Mouse (Mus musculus) midbrain, embryonic 11.5 days (tissue): ENCODE measurements around the gene Gm45716. TPM values are rescaled to one million over a fixed set of nuclear protein-coding genes. Genes with fewer than 3 reads are reported as not detected.

Experiments
- ATAC-seq: fragments of 200-750 bp; cut with Nextera tagmentation; 2 replicates; pipeline ENCODE4 v1.8.0; 2017; ENCODE audit warnings: moderate TSS enrichment, moderate library complexity; ENCODE audit not compliant: low FRiP score
- DNase-seq: peaks from one replicate; pipeline ENCODE4 v3.0.0; 2015; ENCODE audit warnings: low spot score; ENCODE audit errors: missing footprints
- H3K27ac ChIP-seq: fragments of 300-500 bp; sonication (generic); 2 replicates; pipeline ENCODE4 v1.5.1; 2014; ENCODE audit warnings: low read depth, low read length
- H3K27me3 ChIP-seq: fragments of 300-500 bp; sonication (generic); 2 replicates; pipeline ENCODE4 v1.6.1; 2014; ENCODE audit warnings: mild to moderate bottlenecking, low read length, moderate library complexity, mixed read lengths; ENCODE audit not compliant: control insufficient read depth, insufficient read depth
- H3K36me3 ChIP-seq: fragments of 300-500 bp; sonication (generic); 2 replicates; pipeline ENCODE4 v1.6.1; 2014; ENCODE audit warnings: mild to moderate bottlenecking, low read length, moderate library complexity, mixed read lengths; ENCODE audit not compliant: control insufficient read depth, insufficient read depth
- H3K4me1 ChIP-seq: fragments of 300-500 bp; sonication (generic); 2 replicates; pipeline ENCODE4 v1.6.1; 2014; ENCODE audit warnings: low read length; ENCODE audit not compliant: control insufficient read depth, insufficient read depth
- H3K4me2 ChIP-seq: fragments of 300-500 bp; sonication (generic); 2 replicates; pipeline ENCODE4 v1.6.1; 2014; ENCODE audit warnings: mild to moderate bottlenecking, moderate library complexity
- H3K4me3 ChIP-seq: fragments of 300-500 bp; sonication (generic); 2 replicates; pipeline ENCODE4 v1.5.1; 2014; ENCODE audit warnings: low read depth, low read length
- H3K9ac ChIP-seq: fragments of 300-500 bp; sonication (generic); 2 replicates; pipeline ENCODE4 v1.6.1; 2014; ENCODE audit warnings: low read length
- H3K9me3 ChIP-seq: fragments of 300-500 bp; sonication (generic); 2 replicates; pipeline ENCODE4 v1.6.1; 2016; ENCODE audit warnings: low read length; ENCODE audit not compliant: control insufficient read depth
- WGBS: fragments of 180-500 bp; shearing (Covaris S2); extraction: QIAGEN DNeasy Blood & Tissue Kit; methylation state at CpG from one replicate; pipeline ENCODE4 v1.1.7; 2014; 5-methylcytosine and 5-hydroxymethylcytosine counted together
- polyA plus RNA-seq: library from polyadenylated mRNA; unstranded; fragments of >200 nt; fragmentation: Nextera tagmentation; extraction: Ambion mirVana; gene quantifications from 2 replicates; pipeline ENCODE4 v1.2.1, GENCODE M21; 2014

Gm45716 gene
- polyA plus RNA-seq, 1 experiment from 2014 or later, result 19.3 TPM

- peak overlapping the region; percentile 42 for H3K4me2 ChIP-seq
- DNase-seq (peak; percentile 47), ATAC-seq (peak; percentile 35; the same call in 1 of the 2 replicates)
- no peaks in the 10 kb centered on the region for H3K4me1 ChIP-seq
- no peaks in the 10 kb centered on the region for H3K36me3 ChIP-seq
- no peak overlapping the region; the same call in 1 of the 2 replicates for H3K4me3 ChIP-seq
- no peak overlapping the region for H3K27ac ChIP-seq
- H3K9me3 ChIP-seq, result no peaks in the 10 kb centered on the region
- 68% methylated on average over 20 of the region's 20 CpGs for WGBS
- H3K9ac ChIP-seq, result peak overlapping the region; percentile 54
- H3K27me3 ChIP-seq, result no peaks in the 10 kb centered on the region
These were observed 18.1 kb upstream of the Gm45716 start for GRCm38 (mm10) chr11:90169200-90170013.

GRCm38 (mm10) chr11:90170014-90170320 is 17.5 kb upstream of the Gm45716 start:
- no peaks in the 10 kb centered on the region for H3K9me3 ChIP-seq
- H3K9ac ChIP-seq, result peak overlapping the region; percentile 54
- H3K4me2 ChIP-seq, result peak overlapping the region; percentile 42
- no peak overlapping the region for H3K27ac ChIP-seq
- no peaks in the 10 kb centered on the region for H3K36me3 ChIP-seq
- WGBS, result 2% methylated on average over 7 of the region's 7 CpGs
- no peaks in the 10 kb centered on the region for H3K27me3 ChIP-seq
- ATAC-seq (peak; percentile 85), DNase-seq (peak; percentile 96)
- H3K4me1 ChIP-seq, result no peaks in the 10 kb centered on the region
- H3K4me3 ChIP-seq, result no peak overlapping the region; the same call in 1 of the 2 replicates

- Histone ChIP-seq H3K4me3 (no peak overlapping the region), H3K9ac (no peak overlapping the region), H3K4me2 (no peak overlapping the region), H3K4me1 (no peaks in the 10 kb centered on the region), H3K9me3 (no peaks in the 10 kb centered on the region), H3K27ac (no peak overlapping the region), H3K27me3 (no peaks in the 10 kb centered on the region), H3K36me3 (no peaks in the 10 kb centered on the region)
- peak; percentile 53 for DNase-seq
- no peak for ATAC-seq
- WGBS, result 92% methylated on average over 6 of the region's 6 CpGs
These were observed 15.2 kb upstream of the Gm45716 start for GRCm38 (mm10) chr11:90172331-90172730.

GRCm38 (mm10) chr11:90175634-90176300 is 11.7 kb upstream of the Gm45716 start:
- Histone ChIP-seq H3K9me3 (no peaks in the 10 kb centered on the region), H3K27ac (no peak overlapping the region), H3K4me2 (no peak overlapping the region), H3K36me3 (no peaks in the 10 kb centered on the region), H3K27me3 (no peaks in the 10 kb centered on the region), H3K4me3 (no peak overlapping the region), H3K4me1 (no peaks in the 10 kb centered on the region), H3K9ac (no peak overlapping the region)
- 95% methylated on average over 14 of the region's 14 CpGs for WGBS
- ATAC-seq (no peak), DNase-seq (peak; percentile 28)

- Histone ChIP-seq H3K36me3 (no peaks in the 10 kb centered on the region), H3K4me2 (no peak overlapping the region), H3K27me3 (no peaks in the 10 kb centered on the region), H3K4me3 (no peak overlapping the region), H3K27ac (no peak overlapping the region), H3K4me1 (no peaks in the 10 kb centered on the region), H3K9me3 (no peaks in the 10 kb centered on the region), H3K9ac (no peak overlapping the region)
- ATAC-seq (no peak), DNase-seq (peak; percentile 61)
- 92% methylated on average over 6 of the region's 6 CpGs for WGBS
These were observed 10.1 kb upstream of the Gm45716 start for GRCm38 (mm10) chr11:90177389-90177788.

- WGBS, result 44% methylated on average over 2 of the region's 2 CpGs
- ATAC-seq (no peak), DNase-seq (peak; percentile 84)
- Histone ChIP-seq H3K9ac (no peak overlapping the region), H3K27ac (no peak overlapping the region), H3K4me2 (no peak overlapping the region), H3K9me3 (no peaks in the 10 kb centered on the region), H3K36me3 (no peaks in the 10 kb centered on the region), H3K4me1 (no peaks in the 10 kb centered on the region), H3K4me3 (no peak overlapping the region), H3K27me3 (no peaks in the 10 kb centered on the region)
These were observed 4.1 kb upstream of the Gm45716 start for GRCm38 (mm10) chr11:90183361-90183760.

- no peak overlapping the region for H3K4me3 ChIP-seq
- 89% methylated on average over 4 of the region's 4 CpGs for WGBS
- no peak overlapping the region for H3K9ac ChIP-seq
- H3K27ac ChIP-seq, result no peak overlapping the region
- no peaks in the 10 kb centered on the region for H3K9me3 ChIP-seq
- DNase-seq, result peak; percentile 77
- no peak for ATAC-seq
- H3K4me1 ChIP-seq, result no peaks in the 10 kb centered on the region
- no peaks in the 10 kb centered on the region for H3K27me3 ChIP-seq
- H3K36me3 ChIP-seq, result no peaks in the 10 kb centered on the region
- no peak overlapping the region for H3K4me2 ChIP-seq
These were observed 2.7 kb upstream of the Gm45716 start for GRCm38 (mm10) chr11:90184756-90185155.

GRCm38 (mm10) chr11:90190156-90190555 is 2.7 kb downstream of the Gm45716 start:
- WGBS, result 91% methylated on average over 3 of the region's 3 CpGs
- Histone ChIP-seq H3K4me1 (no peaks in the 10 kb centered on the region), H3K27ac (no peak overlapping the region), H3K4me2 (no peak overlapping the region), H3K4me3 (no peak overlapping the region), H3K36me3 (no peaks in the 10 kb centered on the region), H3K9ac (no peak overlapping the region), H3K27me3 (no peaks in the 10 kb centered on the region), H3K9me3 (no peaks in the 10 kb centered on the region)
- ATAC-seq (no peak), DNase-seq (peak; percentile 19)

GRCm38 (mm10) chr11:90194946-90195345 is 7.5 kb downstream of the Gm45716 start:
- WGBS, result 85% methylated on average over 1 of the region's 1 CpGs
- H3K4me1 ChIP-seq, result peaks cover 3% of the 10 kb centered on the region; the same call in 1 of the 2 replicates
- H3K9me3 ChIP-seq, result no peaks in the 10 kb centered on the region
- DNase-seq (no peak), ATAC-seq (no peak)
- no peak overlapping the region for H3K4me3 ChIP-seq
- H3K9ac ChIP-seq, result no peak overlapping the region
- H3K27ac ChIP-seq, result no peak overlapping the region
- H3K4me2 ChIP-seq, result no peak overlapping the region
- H3K27me3 ChIP-seq, result no peaks in the 10 kb centered on the region
- H3K36me3 ChIP-seq, result no peaks in the 10 kb centered on the region
